Mouse (Mus musculus) R1 (cell line): ENCODE data around the gene Ank2.
"Not testable (repeated sequence)": the region's sequence is repeated elsewhere in the genome, so short reads cannot be mapped to it uniquely, and the experiment has no call there.

Source experiments
- DNase-seq: peaks from one replicate; pipeline ENCODE4 v3.0.0-alpha.2; 2018; ENCODE audit warnings: low read depth, low spot score

Ank2 gene

DNA sequence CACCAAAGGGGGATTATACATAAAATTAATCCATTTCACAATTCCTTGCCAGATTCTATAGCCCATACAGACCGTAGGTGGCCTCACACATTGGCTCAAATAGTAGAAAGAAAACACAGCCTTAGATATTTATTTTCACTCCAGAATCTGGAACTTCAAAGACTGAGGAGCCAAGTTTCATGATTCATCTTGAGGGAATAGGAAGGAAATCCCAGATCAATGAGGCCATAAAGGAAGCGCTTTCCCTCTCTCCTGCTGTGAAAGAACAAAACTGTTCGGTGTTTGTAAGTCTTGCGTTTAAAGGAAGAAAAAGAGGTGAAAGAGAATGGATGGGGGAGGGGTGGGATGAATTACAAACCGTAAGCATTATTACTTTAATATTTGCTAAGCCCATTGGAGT, 137.8 kb downstream of the Ank2 start:
- DNase-seq, result no peak

DNA sequence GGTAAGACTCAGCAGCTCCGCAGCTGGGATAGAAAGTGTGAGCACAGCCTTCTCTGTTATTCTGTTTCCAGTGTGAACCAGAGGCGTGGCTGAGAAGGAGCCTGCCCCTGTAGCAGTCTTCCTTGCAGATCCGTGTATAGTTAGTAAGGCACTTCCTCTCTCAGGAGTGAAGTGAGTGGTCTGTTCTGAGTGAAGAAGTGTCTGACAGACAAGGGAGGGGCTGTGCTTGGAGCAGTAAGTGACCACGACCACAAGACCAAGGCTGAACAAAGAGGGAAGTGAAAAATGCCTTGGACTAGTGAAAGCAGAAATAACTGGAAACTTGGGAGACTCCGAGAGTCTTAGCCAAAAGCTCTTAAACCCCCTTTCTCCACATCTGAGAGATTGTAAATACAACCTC, 143.9 kb downstream of the Ank2 start:
- DNase-seq, result peak; percentile 14

DNA sequence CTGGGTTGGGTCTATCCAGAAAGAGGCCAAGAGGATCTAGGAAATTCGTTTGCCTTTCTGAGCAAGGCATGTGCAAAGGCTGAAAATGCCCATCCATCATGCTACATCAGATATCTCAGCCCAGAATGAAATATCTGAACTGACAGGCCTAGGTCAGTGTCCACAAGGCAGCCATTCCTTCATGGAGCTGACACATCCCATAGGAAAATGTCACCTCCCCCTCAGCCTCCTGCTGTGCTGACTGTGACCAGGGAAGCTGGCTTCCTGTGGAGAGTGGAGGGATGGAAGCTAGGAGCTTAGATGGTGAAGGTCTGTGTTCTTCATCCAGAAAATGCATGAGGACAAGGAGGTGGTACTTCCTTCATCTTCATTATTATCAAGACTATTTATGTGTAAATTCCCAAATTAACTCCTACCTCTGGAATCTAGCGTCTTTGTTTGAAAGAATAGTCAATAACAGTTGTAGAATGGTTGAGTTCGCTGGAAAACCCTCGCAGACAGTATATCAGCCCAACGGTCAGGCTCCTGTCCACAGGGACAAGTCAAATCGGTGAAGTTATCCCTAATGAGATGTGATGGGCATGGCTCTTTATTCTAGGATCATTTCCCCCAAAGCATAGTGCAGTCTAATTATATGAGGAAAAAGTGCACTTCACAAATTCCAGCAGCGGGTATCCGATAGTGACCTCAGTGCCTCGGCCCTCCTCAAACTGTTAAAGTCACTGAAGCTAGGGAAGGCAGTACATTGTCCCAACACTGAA, 148.4 kb downstream of the Ank2 start:
- DNase-seq, result no peak

DNA sequence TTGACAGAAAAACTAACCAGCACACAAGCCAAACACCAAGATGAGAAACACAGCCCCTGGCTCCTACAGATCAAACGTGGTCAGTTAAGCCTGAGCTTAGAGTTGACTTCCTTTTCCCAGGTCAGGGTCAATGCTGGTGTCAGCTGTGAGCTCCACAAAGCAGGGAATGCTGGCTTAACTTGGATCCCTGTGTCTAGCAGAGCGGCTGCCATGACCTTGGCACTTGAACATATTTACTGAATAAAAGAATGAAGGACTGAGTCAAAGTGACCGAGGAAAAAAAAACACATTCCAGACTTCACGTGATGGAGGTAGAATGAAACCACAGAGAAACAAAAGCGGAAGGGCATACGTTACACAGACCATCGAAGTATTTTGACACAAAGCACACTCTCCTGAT, 150.2 kb downstream of the Ank2 start:
- no peak for DNase-seq

DNA sequence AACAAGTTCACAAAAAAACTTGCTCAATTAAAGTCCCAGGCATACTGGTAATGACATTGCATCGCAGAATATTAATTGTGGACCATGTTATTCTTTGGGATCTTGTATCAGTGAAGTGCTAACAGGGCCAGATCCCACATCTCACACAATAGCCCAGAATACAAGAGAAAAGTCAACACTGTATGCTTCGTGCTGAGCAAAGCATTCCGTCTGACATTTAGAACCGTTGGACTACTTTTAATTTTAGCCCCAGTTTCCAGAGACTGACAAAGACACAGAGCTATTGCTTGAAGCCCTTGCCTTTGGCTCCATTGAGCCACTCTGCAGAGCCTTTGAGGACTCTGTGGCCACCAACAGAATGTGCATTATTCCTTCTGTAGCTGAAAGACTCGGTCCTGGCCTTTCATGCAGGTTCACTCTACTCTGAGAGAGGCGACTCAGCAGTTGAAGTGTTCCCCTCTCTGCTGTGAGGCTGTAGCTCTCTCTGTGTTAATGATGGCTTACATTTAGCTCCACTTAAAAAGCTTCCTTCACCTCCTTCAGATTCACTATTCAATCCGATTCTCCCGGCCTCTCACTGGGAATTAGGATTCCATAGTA, 153.2 kb downstream of the Ank2 start:
- DNase-seq, result no peak

DNA sequence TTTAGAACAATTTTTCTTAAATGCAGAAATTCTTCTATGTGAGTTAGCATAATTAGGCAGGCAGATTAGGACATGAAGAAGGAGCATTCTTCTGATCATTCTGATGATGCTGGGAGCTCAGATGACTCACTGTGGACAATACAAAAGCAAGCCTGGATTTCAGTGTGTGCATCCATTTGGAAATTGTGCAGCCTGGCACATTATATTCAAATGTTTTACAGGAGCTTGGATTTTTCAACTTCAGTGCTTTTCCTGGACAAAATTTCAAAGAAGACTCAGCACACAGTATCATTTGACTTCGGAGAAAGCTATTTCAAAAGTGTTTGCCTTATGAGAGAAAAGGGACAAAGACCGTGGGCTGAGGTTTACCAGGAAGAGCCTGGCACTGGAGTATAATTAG, 157.8 kb downstream of the Ank2 start:
- DNase-seq, result no peak

DNA sequence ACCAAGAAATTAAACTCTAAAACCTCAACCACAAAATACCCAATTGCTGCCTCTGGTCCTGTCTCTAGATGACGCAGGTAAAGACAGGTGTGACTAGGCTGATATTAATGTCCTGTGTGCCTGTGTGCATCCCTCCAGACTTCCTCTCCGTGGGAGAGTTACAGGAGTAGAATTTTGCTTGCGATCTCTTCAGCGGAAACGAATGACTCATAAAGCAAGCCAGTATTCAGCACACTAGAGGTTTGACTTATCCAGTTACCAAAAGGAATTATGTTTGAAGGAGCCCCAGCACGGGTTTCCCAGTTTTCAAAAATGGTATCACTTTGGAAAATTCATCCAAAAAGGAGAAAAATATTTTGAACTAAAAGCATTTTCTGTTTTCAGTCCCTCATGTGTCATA, 164.3 kb downstream of the Ank2 start:
- DNase-seq, result no peak

DNA sequence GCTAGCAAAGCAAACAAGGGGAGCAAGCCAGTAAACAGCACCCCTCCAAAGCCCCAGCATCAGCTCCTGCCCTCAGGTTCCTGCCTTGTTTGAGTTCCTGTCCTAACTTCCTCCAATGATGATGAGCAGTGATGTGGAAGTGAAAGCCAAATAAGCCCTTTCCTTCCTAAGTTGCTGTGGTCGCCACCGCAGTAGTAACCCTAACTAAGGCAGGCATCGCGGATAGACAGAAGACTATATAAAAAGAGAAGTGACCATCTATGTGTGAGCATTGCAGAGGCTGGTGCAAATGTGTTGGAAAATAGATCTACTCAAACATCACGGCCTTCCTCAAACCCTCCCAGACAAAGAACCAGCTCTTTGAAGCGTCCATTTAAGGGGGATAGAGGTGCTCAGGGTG, 167.6 kb downstream of the Ank2 start:
- no peak for DNase-seq

DNA sequence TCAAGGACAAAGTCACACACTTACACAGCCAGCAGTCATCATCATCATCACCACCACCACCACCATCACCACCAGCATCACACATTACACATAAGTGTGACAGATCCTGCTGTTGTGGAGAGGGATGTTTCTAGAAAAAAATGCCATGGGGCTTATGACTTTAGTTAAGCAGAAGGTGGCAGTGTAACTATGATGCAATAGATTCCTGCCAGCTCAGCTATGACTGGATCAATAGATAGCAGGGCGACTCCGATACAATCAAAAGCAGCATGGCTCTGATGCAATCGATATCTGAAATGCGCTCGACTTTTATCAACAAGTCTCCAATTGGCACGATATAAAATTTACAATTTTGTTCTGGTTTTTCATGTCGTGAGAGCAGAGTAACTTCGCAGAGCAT, 172.8 kb downstream of the Ank2 start:
- DNase-seq, result no peak

DNA sequence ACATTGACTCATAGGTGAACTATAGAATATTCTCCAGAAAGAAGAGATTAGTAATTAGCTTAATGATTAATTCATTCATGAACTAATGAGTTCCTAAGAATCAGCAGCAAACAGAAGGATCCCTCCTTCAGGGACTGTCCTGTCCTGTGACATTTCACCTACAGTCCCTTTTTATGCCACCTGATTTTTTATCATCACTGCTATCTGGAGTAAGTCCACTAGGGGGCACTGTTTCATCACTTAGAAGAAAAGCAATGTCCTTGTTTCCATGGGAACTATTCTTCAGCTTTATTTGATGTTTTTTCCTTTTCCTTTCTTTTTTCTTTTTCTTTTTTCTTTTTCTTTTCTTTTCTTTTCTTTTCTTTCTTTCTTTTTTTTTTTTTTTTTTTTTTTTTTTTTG, 176.3 kb downstream of the Ank2 start:
- peak; percentile 82 for DNase-seq

DNA sequence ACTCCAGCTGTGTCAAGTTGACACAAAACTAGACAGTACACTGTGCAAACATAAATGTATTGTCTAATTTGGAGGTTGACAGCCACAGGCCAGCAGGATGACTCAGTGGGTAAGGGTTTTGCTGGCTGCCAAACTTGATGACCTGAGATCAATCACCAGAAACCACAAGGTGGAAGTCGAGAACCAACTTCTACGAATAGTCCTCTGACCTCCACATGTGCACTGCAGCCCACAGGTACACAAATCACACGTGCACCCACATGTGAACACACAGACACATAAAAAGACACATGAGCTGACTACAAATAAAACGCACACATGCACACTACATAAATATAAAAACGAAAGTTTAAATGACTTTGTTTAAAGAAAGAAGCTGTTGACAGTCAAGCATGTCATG, 177.5 kb downstream of the Ank2 start:
- DNase-seq, result no peak

DNA sequence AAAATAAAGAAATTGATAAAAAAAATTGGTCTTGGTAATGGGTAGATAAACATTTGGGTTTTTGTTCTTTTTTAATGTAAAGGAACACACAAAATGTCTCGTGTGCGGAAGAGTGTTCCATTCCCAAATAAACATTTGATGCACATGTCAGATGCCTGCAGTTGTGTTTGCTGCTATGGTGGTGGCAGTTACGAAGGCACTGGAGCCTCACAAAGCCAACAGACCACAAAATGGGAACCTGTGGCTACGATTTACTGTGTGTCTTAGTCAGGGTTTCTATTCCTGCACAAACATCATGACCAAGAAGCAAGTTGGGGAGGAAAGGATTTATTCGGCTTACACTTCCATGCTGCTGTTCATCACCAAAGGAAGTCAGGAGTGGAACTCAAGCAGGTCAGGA, 178.1 kb downstream of the Ank2 start:
- not testable (repeated sequence) for DNase-seq

DNA sequence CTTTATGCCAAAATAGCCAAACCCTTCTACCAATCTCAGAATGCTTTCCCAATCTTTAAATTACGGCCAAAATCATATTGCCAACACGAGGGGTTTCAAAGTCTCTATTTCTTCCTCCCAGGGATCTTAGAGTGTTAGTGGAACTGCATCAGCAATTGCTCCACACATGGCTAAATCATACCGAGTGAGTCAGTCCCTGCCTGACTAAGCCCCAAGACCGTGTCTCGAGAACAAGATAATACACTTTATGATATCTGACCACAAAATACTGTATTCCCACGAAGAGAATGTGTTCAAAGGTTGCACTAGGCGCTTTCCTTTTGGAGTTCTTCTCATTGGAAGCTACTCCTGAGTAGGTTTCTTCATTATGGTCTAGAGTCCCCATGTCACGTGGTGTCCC, 178.8 kb downstream of the Ank2 start:
- no peak for DNase-seq

DNA sequence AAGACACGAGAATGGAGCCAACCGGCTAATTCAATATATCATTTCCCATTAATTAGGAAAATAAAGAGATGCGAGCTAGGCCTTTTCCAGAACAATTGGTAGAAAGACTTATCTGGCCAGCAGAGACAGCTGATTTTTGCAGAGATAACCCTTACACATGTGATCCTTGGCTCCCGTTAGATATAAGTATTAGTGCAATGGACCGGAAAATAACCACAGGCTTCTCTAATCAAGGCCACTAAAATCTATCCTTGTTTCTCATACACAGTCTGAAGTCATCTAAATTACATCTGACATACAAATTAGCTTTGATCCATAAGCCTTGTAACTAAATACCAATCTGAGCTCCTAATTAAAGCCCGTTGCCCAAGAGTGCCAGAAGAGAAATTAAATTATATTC, 181.5 kb downstream of the Ank2 start:
- DNase-seq, result no peak

DNA sequence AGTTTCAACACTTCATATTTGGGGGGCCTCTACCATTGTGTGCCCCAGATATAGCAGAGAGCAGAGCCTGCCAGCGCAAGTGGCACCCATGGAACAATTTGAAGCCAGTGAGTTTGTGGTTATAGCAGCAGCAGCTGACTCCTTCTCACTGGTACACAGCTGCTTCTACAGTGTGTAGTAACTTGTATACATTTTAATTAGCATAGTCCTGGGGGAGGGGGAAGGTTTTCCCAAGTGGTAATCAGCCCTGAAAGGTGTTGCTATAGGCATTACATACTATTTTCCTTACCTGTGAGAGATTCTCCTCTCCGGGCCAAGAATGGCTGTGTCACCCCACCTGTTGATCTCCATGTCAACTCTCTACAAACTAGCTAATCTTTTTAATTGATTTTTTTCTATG, 182.4 kb downstream of the Ank2 start:
- no peak for DNase-seq

DNA sequence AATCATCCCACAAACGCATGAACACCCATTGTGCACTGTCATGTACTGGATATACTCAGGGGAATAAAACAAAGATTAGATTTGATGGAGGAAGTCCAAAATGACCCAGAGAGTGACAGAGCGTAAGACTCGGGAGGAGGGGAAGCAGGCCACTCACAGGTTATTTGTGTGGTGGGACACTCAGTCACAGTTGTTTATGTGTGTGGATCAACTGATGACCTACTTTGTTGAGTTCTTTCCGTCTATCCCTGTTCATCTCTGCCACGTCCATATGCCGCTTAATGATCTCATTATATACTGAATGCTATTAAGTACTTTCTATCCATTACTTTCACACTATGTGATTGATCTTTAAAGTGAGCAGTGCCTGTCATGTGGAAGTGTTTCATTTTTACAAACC, 187.6 kb downstream of the Ank2 start:
- no peak for DNase-seq

DNA sequence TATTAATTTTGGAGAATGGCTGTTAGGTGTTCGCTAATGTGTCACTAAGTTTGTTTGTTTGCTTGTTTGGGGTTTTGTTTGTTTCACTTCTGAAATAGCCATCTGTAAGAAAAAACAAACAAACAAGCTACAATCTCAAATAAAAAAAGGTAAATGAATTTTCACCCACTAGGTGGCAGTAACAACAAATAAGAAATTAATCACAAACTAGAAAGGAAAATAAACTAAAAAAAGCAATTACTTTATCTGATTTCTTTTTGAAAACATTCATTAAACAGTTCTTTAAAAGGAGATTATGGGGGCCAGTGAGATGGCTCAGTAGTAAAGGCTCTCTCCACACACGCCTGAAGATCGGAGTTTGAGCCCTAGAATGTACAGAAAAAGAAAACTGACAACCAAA, 189.1 kb downstream of the Ank2 start:
- peak; percentile 18 for DNase-seq

DNA sequence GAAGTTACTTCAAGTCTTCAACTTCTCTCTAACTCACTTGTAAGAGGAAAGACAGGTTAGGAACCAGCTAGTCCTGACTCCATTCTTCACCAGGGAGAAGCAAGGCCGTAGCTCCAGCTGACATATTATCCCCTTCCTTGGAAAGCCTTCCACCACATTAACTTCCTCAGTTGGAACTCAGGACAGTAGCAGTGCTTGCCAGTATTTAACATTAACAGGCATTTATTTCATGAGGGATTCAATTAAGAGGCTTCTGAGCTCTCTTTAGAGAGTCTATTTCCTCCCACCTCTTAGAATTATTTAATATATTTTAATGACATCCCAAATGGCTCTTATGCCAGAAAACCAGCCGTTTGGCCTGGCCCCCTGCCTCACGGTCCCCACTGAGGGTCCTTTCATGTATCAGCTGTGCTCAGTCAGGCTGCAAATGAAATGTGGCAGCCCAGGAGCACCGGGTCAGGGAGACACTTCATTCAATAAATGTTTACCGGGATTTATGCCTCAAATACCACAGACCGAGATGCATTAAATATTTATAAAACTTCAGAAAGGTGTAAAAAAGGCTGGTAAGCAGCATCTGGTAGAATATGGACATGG, 195.1 kb downstream of the Ank2 start:
- no peak for DNase-seq

DNA sequence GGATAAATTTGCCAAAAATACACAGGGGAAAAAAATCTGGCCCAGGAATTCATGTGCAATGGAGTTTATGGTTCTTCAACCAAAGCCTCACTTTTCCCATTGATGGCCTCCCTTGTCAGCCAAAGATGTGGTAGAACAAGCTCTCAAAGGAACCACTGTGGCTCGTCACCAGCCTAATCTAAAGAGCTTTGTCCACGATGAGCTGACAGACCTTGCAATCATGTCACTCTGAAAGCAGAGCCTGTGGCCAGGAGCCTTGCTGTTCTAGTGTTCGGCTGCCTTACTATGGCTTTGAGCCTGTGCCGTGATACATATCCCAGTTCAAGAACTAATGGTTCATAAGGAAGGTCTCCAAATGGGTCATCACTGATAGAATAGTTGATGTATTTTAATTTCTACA, 196.1 kb downstream of the Ank2 start:
- no peak for DNase-seq

DNA sequence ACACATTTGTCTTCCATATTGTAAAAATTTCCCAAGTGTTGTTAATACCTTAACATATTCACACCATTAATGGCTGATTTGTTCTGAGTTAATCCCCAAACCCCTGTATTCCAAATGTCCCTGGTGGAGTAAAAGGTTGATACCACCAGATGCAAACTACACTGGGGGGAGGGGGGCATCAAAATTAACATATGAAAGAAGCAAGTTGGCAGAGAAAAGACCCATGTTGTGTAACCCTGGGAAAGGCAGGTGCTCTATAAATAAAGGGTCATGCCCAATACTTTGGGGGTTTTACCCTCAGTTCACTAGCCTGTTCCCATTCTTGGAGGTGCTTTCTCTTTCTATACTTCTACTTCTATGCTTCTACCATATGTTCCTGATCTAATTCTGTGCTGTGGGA, 198.4 kb downstream of the Ank2 start:
- peak; percentile 33 for DNase-seq

DNA sequence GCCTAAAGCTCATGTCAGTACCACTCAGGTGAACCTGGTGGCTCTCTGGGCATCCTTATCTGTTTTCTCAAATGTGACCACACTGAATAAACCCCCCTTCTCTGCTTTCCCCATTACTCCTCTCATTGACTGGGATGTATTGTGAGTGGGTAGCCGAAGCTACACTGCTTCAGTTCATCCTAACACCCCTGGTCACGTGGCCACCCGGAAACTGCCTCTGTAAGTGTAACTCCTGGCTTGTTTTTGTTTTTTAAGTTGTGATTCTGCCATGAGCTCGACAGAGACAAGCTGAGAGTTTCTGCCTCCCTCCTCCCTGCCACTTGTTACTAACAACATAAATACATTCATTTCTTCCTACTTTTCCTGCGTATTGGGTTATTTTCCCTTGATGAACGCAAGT, 203.2 kb downstream of the Ank2 start:
- DNase-seq, result no peak

DNA sequence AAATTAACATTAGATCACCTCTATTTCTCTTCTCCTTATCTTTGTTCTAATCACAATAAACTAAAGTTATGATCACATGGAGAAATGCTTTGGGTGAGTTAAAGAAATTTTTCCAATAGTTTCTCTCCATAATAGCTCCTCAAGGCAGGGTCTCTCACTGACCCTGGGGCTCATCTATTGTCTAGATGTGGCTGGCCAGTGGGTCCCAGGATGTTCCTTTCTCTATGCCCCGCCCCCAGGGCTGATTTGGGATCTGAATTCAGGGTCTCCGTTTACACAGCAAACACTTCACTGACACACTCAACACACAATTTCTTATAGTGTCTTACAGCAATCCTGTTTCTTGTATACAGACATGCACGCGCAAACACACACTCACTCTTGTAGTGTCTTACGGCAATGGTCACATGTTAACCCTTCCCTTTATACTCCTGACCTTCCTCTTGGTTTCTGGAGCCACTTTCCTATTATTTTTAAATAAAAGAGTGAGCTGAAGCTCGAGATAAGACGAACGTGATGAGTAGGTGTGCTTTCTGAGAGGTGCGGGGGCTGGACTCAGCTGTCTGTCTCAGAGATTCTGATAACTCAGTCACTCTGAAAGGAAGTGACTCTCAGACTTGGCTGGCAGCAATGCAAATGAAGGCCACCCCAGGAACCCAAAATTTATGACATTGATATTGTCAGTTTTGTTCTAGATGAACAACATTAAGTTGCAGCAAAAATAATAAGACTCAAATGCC, 204.4 kb downstream of the Ank2 start:
- no peak for DNase-seq

DNA sequence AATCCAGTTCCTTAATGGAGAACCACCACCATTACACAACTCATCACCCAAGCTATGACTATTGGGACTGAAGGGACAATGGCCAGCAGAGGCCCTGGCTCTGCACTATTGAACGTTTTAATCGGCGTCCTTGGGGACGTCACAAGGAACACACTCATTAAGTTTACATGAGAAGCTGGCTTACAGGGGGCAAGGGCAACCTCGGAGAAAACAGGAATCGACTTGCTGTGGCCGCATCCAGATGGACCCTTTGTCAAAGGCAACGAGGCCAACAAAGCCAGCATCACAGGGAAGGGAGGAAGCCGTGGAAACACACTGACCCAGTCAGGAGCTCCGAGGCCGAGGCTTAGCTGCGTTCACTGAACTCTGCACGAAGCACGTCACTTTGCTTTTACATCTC, 205.1 kb downstream of the Ank2 start:
- no peak for DNase-seq
